Mouse (Mus musculus): ENCODE measurements around the gene Oxsr1.

Gene Oxsr1

DNA sequence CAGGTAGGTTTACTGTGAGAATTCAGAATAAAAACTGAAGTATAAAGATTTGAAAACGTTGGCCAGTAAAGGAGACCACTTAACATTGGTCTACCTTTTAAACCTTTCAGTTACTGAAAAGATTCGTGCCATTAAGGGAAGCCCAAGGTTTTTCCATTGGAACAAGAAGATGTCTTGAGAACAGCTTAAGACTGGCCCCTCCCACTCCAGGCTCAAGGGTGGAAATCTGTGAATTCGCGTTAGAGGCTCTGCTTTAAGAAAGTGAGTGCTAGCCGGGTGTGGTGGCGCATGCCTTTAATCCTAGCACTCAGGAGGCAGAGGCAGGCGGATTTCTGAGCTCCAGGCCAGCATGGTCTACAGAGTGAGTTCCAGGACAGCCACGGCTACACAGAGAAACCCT lies 109.2 kb downstream of the Oxsr1 start:
- DNase-seq = no peak

DNA sequence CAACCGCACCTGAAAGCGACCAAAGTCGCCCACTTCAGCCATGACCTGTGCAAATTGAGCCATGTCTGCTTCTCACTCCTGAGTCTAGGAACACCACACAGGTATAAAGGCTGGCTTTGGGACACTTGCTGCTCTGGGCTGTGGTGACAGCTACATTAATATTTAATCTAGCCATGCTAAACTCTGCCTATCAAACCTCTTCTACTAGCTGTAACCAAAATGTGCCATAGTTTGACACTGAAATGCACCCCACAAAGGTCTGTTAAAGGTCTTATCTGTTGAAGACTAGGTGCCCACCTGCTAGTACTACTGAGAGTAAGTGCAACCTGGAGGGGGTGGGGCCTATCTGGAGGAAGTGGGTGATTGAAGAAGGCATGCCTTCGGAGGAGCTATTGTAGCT lies 113.2 kb downstream of the Oxsr1 start, which contains the start of gene Slc22a13:
Gene Slc22a13, minus strand, starts transcription at position 101 of the 400 bp plus-strand sequence.
- DNase-seq = no peak

DNA sequence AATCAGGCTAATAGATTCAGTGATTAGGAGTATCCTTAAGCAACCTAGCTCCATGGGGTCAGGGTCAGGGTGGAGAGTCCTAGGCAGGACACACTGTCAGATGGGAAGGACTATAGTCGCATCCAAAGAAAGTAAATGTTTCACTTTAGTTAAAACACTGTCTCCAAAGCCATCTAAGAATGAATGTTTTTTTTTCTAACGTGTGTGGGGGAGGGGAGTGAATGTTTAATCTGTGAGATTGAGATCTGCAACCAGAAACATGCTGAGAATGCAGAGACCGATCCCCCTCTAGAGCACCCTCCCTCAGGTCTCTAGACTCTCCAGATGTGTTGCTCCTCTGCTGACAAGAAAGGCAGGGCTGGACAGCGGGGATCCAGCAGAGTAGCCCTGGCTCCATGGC lies 115.1 kb downstream of the Oxsr1 start:
- no peak for DNase-seq

DNA sequence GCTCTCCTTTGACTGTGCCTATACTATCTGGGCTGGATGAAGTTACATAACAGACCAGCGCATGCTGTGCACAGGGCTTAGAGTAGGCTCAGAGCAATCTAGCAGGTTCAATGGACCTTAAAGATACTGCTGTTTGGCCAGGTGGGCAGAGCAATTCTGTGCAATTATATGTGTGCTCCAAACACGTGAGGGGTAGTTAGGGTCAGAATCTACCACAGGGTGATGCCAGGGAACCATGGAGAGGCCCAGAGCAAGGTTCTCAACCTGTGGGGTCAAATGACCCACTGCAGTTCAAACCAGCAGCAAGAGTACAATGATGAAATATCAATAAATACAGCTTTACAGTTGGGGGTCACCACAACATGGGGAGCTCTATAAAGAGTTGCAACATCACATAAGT lies 115.6 kb downstream of the Oxsr1 start:
- no peak for DNase-seq

DNA sequence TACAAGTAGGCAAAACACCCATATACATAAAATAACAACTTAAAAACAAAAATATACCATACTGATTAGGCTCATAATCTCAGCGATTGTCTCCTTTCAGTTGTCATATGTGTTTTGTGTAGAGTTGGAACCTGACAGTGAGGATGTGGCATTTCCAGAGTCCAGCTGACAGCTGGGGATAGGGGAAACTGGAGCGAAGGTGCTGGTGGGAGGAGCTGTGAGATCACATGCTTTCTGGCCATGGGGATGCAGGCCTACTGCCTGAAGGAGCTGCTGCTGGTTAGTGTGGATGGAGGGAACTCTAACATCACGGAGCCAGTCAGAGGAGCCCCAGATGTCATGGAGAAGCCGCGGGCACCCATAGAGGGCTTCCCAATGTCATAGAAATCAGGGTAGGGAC lies 116.5 kb downstream of the Oxsr1 start:
- no peak for DNase-seq

DNA sequence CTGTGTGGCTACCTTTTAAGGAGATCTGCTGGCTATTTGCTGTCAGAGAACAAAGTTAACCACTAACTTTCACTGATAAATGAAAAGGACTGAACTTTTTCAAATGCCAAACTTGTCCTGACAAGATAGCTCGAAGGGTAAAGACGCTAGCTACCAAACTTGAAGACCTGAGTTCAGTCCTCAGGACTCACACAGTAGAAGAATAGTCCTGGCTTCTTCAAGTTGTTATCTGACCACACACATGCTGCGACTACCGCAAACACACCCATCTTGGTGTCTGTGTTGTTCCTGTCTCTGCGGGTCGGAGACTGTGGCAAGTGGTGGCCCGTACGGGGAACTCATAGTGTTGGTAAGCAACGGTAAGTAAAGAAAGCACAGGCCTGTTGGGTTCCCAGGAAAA lies 118.6 kb downstream of the Oxsr1 start:
- no peak for DNase-seq

DNA sequence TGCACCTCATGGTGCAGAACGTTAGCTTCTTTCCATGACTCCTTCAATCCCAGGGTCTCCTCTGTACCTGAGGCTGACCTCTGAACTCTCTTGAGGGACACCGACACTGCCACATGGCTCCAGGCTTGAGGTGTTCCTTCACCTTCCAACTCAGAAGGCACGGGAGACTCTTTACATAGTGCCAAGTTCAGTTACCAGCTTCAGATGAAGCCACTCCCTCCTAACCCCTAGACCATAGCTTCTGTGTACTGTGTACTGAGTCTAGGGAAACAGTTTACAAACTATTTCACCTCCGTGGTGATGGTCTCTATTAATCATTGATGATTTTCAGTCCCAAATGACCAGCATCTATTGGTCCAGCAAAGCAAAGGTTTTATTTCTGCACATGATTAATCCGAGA lies 120.6 kb downstream of the Oxsr1 start:
- DNase-seq = no peak

DNA sequence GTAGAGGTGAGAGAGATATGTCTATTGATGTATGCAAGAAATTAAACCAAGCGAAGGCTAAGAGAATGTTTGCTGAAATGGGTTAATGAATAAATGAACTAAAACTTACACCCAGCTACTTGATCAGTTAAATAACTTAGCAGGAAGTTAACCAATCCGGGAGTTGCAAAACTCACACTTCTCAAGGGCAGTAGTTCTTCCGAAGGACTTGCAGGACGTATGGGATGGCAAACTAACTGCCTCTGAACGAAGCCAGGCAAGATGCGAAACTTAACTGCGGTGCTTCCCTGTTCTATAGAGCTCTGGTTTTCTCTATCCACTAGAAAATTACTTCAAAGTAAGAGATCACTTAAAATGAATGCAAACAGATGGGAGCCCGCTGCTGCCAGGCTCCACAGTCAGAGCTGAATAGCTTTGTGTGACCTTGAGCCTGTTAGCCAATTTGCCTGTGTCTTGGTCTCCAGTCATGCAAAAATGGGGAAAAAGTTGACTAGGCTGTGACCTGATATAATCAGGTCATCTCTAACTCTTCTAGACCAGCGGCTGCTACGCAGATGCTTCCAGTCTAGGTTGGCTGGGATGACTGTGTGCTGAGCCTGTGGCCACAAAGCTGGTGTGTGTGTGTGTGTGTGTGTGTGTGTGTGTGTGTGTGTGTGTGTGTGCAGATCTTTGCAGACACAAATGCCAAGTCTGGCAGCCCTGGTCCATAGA lies 122.9 kb downstream of the Oxsr1 start:
- no peak for DNase-seq

DNA sequence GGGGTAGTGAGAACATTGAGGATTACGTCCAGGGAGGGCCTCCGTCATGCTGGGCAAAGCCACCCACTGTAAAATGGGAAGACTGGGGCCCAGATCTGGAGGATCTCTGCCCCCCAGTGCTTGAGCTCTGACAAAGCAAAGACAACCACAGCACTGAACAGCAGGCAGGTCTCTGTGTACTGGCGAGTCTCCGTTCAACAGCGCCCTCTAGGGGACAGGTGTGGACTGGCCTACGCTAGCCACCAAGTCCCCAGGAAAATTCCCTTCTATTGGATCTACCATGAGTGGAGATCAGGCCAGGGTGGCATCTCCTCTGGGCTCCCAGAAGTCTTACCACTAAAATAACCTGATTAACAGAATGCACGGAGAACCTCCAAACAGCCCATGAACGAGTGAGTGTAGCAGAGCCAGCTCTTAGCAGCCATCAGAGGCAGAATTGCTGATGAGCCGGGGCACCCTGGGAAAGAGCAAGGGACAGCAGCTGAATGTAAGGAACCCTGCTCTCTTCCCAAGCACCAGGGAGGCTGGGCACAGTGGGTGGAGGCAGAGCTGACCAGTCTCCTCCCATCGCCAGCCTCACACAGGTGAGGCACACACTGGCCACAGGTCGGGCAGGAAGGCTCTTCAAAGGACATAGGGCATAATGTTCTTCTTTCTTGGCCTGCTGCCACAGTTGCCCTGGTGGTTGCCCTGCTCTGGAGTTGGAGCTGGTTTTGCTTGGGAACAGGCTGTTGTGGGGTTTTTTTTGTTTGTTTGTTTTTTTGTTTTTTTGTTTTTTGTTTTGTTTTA lies 129.8 kb downstream of the Oxsr1 start:
- peak; percentile 12 for DNase-seq

Data from cerebellum, adult 8-10 months (tissue).